Mouse (Mus musculus) ovary, adult 18-20 months (tissue): ENCODE data around the gene Ifngr2.
A peak's percentile ranks its signal among the peaks of the same experiment; 100 is the strongest.

ENCODE experiments used
- DNase-seq: peaks from one replicate; pipeline ENCODE4 v3.0.0; 2022; ENCODE audit warnings: low spot score, mixed read lengths

The Ifngr2 gene

GRCm38 (mm10) chr16:91609501-91610245 is 62.8 kb downstream of the Ifngr2 start:
- peak; percentile 72 for DNase-seq

- no peak for DNase-seq
Observed at GRCm38 (mm10) chr16:91611248-91611647, 64.4 kb downstream of the Ifngr2 start.

- DNase-seq, result no peak
Observed at GRCm38 (mm10) chr16:91612525-91612924, 65.7 kb downstream of the Ifngr2 start.

- no peak for DNase-seq
Observed at GRCm38 (mm10) chr16:91614552-91614951, 67.7 kb downstream of the Ifngr2 start.
